Mouse (Mus musculus): ENCODE measurements around the gene Mrps24.

DNA sequence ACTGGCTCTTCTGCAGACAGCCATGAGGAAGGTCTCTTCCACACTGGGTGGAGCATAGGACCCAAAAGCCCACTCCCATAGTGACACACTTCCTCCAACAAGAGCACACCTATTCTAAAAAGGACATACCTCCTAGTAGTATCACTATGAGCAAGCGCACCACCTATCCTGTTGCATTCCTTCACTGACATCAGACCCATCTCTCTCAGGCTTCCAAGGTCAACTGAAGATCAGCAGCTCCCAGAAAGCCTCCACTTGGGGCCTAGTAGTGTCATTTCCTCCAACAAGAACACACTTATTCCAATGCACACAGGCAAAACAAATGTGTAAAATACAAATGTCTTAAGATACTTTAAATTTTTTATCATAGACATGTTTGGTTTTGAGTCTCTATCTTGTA, 13.7 kb downstream of the Mrps24 start:
- TF ChIP-seq CTCF (conservative IDR thresholded peaks at IDR 0.05; ENCODE audit: insufficient read depth, insufficient read length, low read depth, low read length) = no peak
- TF ChIP-seq POLR2A (IDR thresholded peaks at IDR 0.05; ENCODE audit: low read depth, low read length) = no peak

Data from kidney, adult 2 months (tissue).